9 mouse cellular contexts compared by ENCODE assay signal in genomic region chr2:43622844-43623243, GRCm38 (mm10).
DNase-seq lines count a peak whose midpoint lies in the region; ATAC-seq and TF ChIP-seq lines count a peak whose summit lies in the region.
"Had no signal": no experiment of that assay in that cellular context is flagged by ENCODE, and none has a peak within 500 bp of the region (broad histone marks: within the 10 kb centered on the region; RNA-seq: fewer than 3 reads in every experiment).

No protein-coding gene starts in this region.

- H3K27ac ChIP-seq in forebrain, embryonic 14.5 days (ENCODE audit: low read depth, low read length): no peak overlapping the region
- H3K27ac ChIP-seq in forebrain, embryonic 12.5 days: no peak overlapping the region
- no peak overlapping the region for H3K27ac ChIP-seq in lung, postnatal 0 days (ENCODE audit: low read length)

- no peak overlapping the region for H3K4me3 ChIP-seq in forebrain, embryonic 14.5 days (ENCODE audit: low read depth, low read length)
- H3K4me3 ChIP-seq in forebrain, embryonic 12.5 days (replicated peaks): no peak overlapping the region
- H3K4me3 ChIP-seq in lung, postnatal 0 days (ENCODE audit: low read depth, low read length): no peak overlapping the region

- peak; percentile 46 for ATAC-seq in forebrain, embryonic 14.5 days
- ATAC-seq in forebrain, embryonic 12.5 days (ENCODE audit: low FRiP score): no peak
- no peak for ATAC-seq in lung, postnatal 0 days

- no peaks in the 10 kb centered on the region for H3K27me3 ChIP-seq in forebrain, embryonic 14.5 days (replicated peaks; ENCODE audit: control insufficient read depth, insufficient read depth, low read length)
- no peaks in the 10 kb centered on the region for H3K27me3 ChIP-seq in forebrain, embryonic 12.5 days
- no peaks in the 10 kb centered on the region for H3K27me3 ChIP-seq in lung, postnatal 0 days (replicated peaks; ENCODE audit: insufficient read depth, low read length)

- no peaks in the 10 kb centered on the region for H3K4me1 ChIP-seq in forebrain, embryonic 14.5 days (ENCODE audit: control insufficient read depth, insufficient read depth, low read length)
- no peaks in the 10 kb centered on the region for H3K4me1 ChIP-seq in forebrain, embryonic 12.5 days
- H3K4me1 ChIP-seq in lung, postnatal 0 days (ENCODE audit: insufficient read depth, low read depth, low read length): no peaks in the 10 kb centered on the region

- TF ChIP-seq EP300 in lung, postnatal 0 days (IDR thresholded peaks at IDR 0.05): no peak

- WGBS in forebrain, embryonic 14.5 days: 0% methylated on average over 1 of the region's 1 CpGs
- WGBS in forebrain, embryonic 12.5 days: 0% methylated on average over 1 of the region's 1 CpGs
- WGBS in lung, postnatal 0 days: 0% methylated on average over 1 of the region's 1 CpGs

- H3K9me3 ChIP-seq in forebrain, embryonic 14.5 days (replicated peaks; ENCODE audit: control insufficient read depth, low read length): no peaks in the 10 kb centered on the region
- no peaks in the 10 kb centered on the region for H3K9me3 ChIP-seq in forebrain, embryonic 12.5 days
- no peaks in the 10 kb centered on the region for H3K9me3 ChIP-seq in lung, postnatal 0 days (ENCODE audit: low read length)

- intact Hi-C loops in heart, postnatal 14 days (cut with DNase I): no loop called here

- no peak overlapping the region for H3K4me2 ChIP-seq in forebrain, embryonic 14.5 days (ENCODE audit: low read length)
- H3K4me2 ChIP-seq in forebrain, embryonic 12.5 days: no peak overlapping the region
- H3K4me2 ChIP-seq in lung, postnatal 0 days (replicated peaks; ENCODE audit: low read depth, low read length): no peak overlapping the region

- H3K36me3 ChIP-seq in forebrain, embryonic 14.5 days (ENCODE audit: control insufficient read depth, insufficient read depth, low read length): no peaks in the 10 kb centered on the region
- H3K36me3 ChIP-seq in forebrain, embryonic 12.5 days (replicated peaks): no peaks in the 10 kb centered on the region
- H3K36me3 ChIP-seq in lung, postnatal 0 days (ENCODE audit: insufficient read depth, low read length): no peaks in the 10 kb centered on the region

- peak; percentile 75 for DNase-seq in forebrain, embryonic 14.5 days (ENCODE audit: low spot score)
- DNase-seq in lung, postnatal 0 days (ENCODE audit: low spot score): peak; percentile 68
- no peak for DNase-seq in lung, postnatal 14 days
- DNase-seq in forelimb bud, embryonic 11.5 days (ENCODE audit: low read depth, low spot score): peak; percentile 7
- peak; percentile 11 for DNase-seq in telencephalon, adult 2 months (ENCODE audit: low read depth, low spot score)
- no peak for DNase-seq in heart, postnatal 14 days
- DNase-seq in frontal cortex, postnatal 14 days (ENCODE audit: low spot score in 2 of 2): no peak
- DNase-seq: lung, adult 18-20 months had no signal

- peak; percentile 69 for TF ChIP-seq CTCF in lung, postnatal 0 days (IDR thresholded peaks at IDR 0.05)

- H3K9ac ChIP-seq in forebrain, embryonic 14.5 days (ENCODE audit: low read length): no peak overlapping the region
- no peak overlapping the region for H3K9ac ChIP-seq in forebrain, embryonic 12.5 days
- H3K9ac ChIP-seq in lung, postnatal 0 days (replicated peaks; ENCODE audit: low read depth): no peak overlapping the region

Comparison
In these comparisons a context has a peak if more than half of its experiments do, and no peak if none do; other contexts are left out.
1. DNase-seq: peak in forebrain, embryonic 14.5 days (single experiment), lung, postnatal 0 days (single experiment), forelimb bud, embryonic 11.5 days (single experiment) and telencephalon, adult 2 months (single experiment); none in lung, postnatal 14 days (single experiment), heart, postnatal 14 days (0 of 2) and frontal cortex, postnatal 14 days (0 of 2).